Mouse (Mus musculus) adrenal gland, postnatal 25 days (tissue): Measurements from ENCODE around the gene Relch. TPM values are rescaled to one million over a fixed set of nuclear protein-coding genes. Genes with fewer than 3 reads are reported as not detected.
"Not testable (repeated sequence)": the region's sequence is repeated elsewhere in the genome, so short reads cannot be mapped to it uniquely, and the experiment has no call there.

Experiments
- DNase-seq: peaks from one replicate; pipeline ENCODE4 v3.0.0; 2021; ENCODE audit warnings: mixed read lengths
- total RNA-seq: library from RNA; stranded (reverse); gene quantifications from 2 replicates; pipeline ENCODE4 v1.2.3, GENCODE M21; 2021

Gene Relch
- total RNA-seq, 1 experiment from 2014 or later, result 47.6 TPM

GRCm38 (mm10) chr1:105746444-105746843, 82.8 kb downstream of the Relch start:
- DNase-seq, result no peak

- no peak for DNase-seq
Measured at GRCm38 (mm10) chr1:105746858-105747596, 83.4 kb downstream of the Relch start.

- DNase-seq, result no peak
Measured at GRCm38 (mm10) chr1:105748091-105748799, 84.6 kb downstream of the Relch start.

- DNase-seq, result no peak
Measured at GRCm38 (mm10) chr1:105752196-105752595, 88.5 kb downstream of the Relch start.

- DNase-seq, result no peak
Measured at GRCm38 (mm10) chr1:105752944-105753343, 89.3 kb downstream of the Relch start.

- no peak for DNase-seq
Measured at GRCm38 (mm10) chr1:105758798-105759197, 95.1 kb downstream of the Relch start.

- no peak for DNase-seq
Measured at GRCm38 (mm10) chr1:105759422-105760165, 95.9 kb downstream of the Relch start.

GRCm38 (mm10) chr1:105765586-105765985, 101.9 kb downstream of the Relch start:
- DNase-seq, result no peak

GRCm38 (mm10) chr1:105766099-105766498, 102.4 kb downstream of the Relch start:
- DNase-seq, result not testable (repeated sequence)

GRCm38 (mm10) chr1:105768397-105768796, 104.7 kb downstream of the Relch start:
- DNase-seq, result no peak

GRCm38 (mm10) chr1:105770685-105771084, 107.0 kb downstream of the Relch start:
- DNase-seq, result no peak

GRCm38 (mm10) chr1:105776426-105776825, 112.8 kb downstream of the Relch start:
- no peak for DNase-seq

GRCm38 (mm10) chr1:105780079-105780456, 116.4 kb downstream of the Relch start:
- no peak for DNase-seq

- DNase-seq, result peak; percentile 73
Measured at GRCm38 (mm10) chr1:105780457-105781364, 117.0 kb downstream of the Relch start, which contains the start of gene Tnfrsf11a. TSS of gene Tnfrsf11a (plus strand) at chr1:105780718.

GRCm38 (mm10) chr1:105781391-105782146, 117.9 kb downstream of the Relch start:
- DNase-seq, result no peak

GRCm38 (mm10) chr1:105784257-105785016, 120.8 kb downstream of the Relch start:
- DNase-seq, result no peak

- no peak for DNase-seq
Measured at GRCm38 (mm10) chr1:105785146-105785545, 121.5 kb downstream of the Relch start.

GRCm38 (mm10) chr1:105786731-105787357, 123.2 kb downstream of the Relch start:
- no peak for DNase-seq

GRCm38 (mm10) chr1:105790103-105790502, 126.4 kb downstream of the Relch start:
- no peak for DNase-seq

GRCm38 (mm10) chr1:105794670-105795069, 131.0 kb downstream of the Relch start:
- no peak for DNase-seq
